Mouse (Mus musculus) cerebellum, adult 11-12 months (tissue): ENCODE measurements around the gene Acot5.
"Not testable (repeated sequence)": the region's sequence is repeated elsewhere in the genome, so short reads cannot be mapped to it uniquely, and the experiment has no call there.

Experiments
- DNase-seq: peaks from one replicate; pipeline ENCODE4 v3.0.0; 2022

Acot5 gene

GRCm38 (mm10) chr12:84063228-84063627, 5.9 kb upstream of the Acot5 start:
- no peak for DNase-seq

DNA sequence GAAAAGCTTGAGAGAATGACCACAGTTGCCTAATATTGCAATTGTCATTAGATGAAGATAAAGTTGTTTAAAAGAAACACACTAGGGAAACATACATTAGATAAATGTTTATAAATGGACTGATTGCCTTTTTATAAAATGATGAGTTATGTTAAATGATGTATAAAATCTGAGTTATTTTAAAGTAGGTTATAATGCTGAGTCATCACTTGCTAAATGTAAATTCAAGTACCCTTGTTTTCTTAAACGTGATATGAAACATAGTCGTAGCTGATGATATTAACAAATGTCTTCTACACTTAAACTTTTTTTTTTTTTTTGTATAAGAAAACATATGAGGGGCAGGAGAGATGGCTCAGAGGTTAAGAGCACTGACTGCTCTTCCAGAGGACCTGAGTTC, 5.3 kb upstream of the Acot5 start:
- DNase-seq = no peak

GRCm38 (mm10) chr12:84064621-84065020, 4.5 kb upstream of the Acot5 start:
- DNase-seq = no peak

- DNase-seq = no peak
Observed at GRCm38 (mm10) chr12:84067752-84068151, 1.4 kb upstream of the Acot5 start.

GRCm38 (mm10) chr12:84068296-84068695, 829 bp upstream of the Acot5 start:
- no peak for DNase-seq

GRCm38 (mm10) chr12:84069582-84069981, 457 bp downstream of the Acot5 start:
- DNase-seq = peak; percentile 43

DNA sequence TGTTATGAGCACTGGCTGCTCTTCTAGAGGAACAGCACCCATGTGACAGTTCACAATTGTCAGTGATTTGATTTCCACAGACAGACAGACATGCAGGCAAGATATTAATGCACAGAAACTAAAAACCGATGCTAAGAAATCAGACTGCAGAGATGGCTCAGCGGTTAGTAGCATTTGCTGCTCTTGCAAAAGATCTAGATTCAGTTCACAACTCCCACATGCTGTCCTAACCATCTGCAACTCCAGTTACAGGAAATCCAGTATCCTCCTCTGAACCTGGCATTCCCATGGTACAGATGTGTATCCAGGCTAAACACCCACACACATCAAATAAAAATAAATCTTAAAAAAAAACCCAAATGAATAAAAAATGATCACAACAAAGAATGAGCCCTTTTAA, 2.6 kb downstream of the Acot5 start:
- DNase-seq = no peak

- DNase-seq = no peak
Observed at GRCm38 (mm10) chr12:84077371-84077990, 8.4 kb downstream of the Acot5 start.

DNA sequence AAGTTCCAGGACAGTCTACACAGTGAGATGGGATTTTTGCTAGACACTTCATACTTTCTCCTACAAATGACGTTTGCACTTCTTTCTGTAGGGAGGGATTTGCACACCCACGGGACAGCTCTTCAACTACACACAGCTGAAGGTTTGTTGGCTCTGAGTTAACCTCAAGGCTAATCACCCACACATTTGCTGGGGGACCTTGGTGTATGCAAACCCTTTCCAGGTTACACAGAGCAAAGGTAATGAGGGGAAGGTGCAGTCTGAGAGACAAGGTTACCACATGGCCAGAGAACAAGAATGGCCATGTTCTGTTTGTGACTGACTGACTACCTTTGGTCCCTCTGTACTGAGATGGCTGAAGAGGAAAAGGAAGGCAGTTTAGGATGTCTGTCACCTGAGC, 14.7 kb downstream of the Acot5 start:
- no peak for DNase-seq

- no peak for DNase-seq
Observed at GRCm38 (mm10) chr12:84084581-84084980, 15.5 kb downstream of the Acot5 start.

GRCm38 (mm10) chr12:84094666-84095065, 25.5 kb downstream of the Acot5 start:
- DNase-seq = not testable (repeated sequence)

- no peak for DNase-seq
Observed at GRCm38 (mm10) chr12:84099605-84100004, 30.5 kb downstream of the Acot5 start.

GRCm38 (mm10) chr12:84100071-84100470, 30.9 kb downstream of the Acot5 start:
- DNase-seq = no peak

DNA sequence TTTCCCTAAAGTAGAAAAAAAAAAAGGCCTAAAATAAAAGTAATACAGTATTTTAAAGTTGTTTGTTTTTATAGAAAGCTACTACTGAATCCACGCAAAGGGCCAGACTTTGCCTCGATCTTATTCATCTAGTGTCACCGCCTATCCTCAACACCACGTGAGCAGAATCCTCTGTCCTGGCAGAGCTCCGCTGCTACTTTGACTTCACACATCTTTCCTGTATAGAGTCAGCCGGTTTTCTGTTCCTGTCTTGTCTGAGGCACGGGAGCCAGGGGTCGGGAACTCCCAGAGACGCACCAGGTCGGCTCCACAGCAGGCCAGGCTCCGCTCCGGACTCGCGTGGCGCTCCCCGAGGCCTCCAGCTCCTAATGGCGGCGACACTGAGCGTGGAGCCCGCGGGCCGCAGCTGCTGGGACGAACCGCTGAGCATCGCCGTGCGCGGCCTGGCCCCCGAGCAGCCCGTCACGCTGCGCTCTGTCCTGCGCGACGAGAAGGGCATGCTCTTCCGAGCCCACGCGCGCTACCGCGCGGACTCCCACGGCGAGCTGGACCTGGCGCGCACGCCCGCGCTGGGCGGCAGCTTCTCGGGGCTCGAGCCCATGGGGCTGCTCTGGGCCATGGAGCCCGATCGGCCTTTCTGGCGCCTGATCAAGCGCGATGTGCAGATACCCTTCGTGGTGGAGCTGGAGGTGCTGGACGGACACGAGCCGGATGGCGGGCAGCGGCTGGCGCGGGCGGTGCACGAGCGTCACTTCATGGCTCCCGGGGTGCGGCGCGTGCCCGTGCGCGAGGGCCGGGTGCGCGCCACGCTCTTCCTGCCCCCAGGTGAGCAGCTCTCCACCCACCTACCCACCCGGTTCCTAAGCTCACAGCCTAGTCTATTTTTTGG, 31.7 kb downstream of the Acot5 start, which contains the start of gene Acot6:
Acot6 (plus strand) TSS at position 51 of the 889 bp plus-strand sequence.
- DNase-seq = peak; percentile 53

- no peak for DNase-seq
Observed at GRCm38 (mm10) chr12:84101493-84101845, 32.3 kb downstream of the Acot5 start.

- no peak for DNase-seq
Observed at GRCm38 (mm10) chr12:84107012-84107411, 37.9 kb downstream of the Acot5 start.

GRCm38 (mm10) chr12:84107692-84108091, 38.6 kb downstream of the Acot5 start:
- DNase-seq = no peak

GRCm38 (mm10) chr12:84109924-84110323, 40.8 kb downstream of the Acot5 start:
- DNase-seq = no peak

DNA sequence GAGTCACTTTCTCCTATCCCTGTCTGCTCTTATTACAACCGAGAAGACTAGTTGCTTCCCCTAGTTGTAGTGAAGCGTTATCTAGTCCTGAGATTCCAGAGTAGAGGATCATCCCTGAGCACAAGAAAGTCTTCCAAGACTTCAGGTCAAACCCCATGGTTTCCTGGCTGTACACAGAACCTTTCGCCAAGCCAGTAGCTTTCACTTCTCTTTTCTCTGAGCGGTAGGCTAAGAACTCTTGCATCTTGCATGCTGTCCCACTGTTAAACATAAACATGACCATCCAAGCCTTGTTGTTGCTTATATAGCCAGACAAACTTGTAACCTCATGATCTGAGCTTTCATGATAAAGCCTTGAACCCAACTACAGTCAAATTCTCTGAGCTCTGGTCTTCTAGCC, 41.7 kb downstream of the Acot5 start:
- no peak for DNase-seq

- DNase-seq = no peak
Observed at GRCm38 (mm10) chr12:84113676-84114075, 44.6 kb downstream of the Acot5 start.

DNA sequence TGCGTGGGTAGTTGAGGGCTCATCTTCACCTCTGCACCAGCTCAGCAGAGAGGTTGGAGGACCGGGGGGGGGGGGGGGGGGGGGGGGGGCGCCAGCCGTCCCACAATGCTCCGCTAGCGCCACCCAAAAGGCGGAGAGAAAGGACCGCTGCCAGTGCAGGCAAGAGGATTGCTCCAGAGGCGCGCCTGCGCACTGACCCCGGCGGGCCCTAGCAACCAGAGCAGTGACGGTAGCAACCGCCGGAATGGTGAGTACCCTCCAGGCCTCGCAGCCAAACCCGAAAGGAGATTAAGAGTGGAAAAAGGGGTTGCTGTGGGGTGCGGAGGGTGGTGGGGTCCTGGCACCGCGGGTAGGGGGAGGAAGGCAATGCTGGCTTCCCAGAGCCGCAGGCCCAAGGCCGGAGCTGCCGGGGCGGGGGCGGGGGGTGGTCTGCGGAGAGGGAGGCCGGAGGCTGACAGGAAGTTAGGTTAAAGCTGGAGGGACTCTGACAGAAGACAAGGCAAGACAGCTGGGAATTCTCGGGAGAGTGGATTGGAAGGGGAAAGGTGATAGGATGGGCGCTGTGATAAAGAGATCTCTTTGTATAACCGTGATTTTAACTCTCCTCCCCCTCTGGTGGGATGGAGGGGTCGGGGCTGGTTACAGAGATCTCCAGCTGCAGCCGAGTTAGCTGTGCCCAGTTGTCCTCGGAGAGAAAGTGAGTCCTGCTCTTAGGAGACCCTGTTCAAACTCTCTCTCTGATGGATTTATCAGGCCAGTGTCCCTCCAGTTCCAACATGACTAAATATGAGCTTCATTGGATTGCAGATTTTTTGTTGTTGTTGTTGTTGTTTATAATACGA, 45.2 kb downstream of the Acot5 start, which contains the start of gene Dnal1:
Dnal1 (plus strand) TSS at position 214 of the 842 bp plus-strand sequence.
- DNase-seq = peak; percentile 87

DNA sequence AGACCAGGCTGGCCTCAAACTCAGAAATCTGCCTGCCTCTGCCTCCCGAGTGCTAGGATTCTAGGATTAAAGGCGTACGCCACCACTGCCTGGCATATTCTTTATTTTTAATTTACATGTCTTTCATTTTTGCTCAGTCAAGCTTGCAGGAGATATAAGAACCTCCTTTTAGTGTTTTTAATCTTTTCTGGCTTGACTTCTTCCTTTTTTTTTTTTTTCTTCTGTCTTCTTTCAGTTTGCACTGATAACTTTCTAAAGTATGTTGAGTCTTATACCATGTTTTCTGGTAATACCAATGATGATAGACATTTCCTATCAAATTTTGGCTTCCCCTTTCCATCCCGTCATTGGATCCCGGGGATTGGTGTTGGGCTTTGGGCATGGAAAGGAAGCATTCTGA, 50.5 kb downstream of the Acot5 start:
- no peak for DNase-seq
